Mouse (Mus musculus): Measurements from ENCODE around the gene Zfp708. TPM values are rescaled to one million over a fixed set of nuclear protein-coding genes. Genes with fewer than 3 reads are reported as not detected.
A peak's percentile ranks its signal among the peaks of the same experiment; 100 is the strongest.

The Zfp708 gene
- total and polyA plus RNA-seq, 3 experiments, result 0.10 to 1.2 (median 1.1) TPM

DNA sequence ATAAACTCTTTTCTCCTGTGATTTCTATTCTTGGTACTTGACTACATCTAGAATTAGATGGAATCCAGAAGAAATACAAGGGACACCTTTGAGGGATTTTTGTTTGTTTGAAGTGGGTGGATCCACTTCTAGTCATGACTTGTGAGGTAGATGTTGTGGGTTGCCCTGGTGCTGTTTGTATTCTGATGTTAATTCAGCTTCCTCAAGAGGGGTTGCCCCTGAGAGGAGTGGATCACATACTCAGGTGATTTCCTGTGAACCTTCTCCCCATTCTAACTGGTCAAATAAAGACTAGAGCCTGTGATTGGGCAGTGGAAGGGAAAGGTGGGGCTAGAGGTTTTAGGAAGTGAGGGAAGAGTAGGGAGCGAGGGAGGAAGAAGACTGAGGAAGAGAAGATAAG is 15.8 kb downstream of the Zfp708 start:
- Histone ChIP-seq H3K4me3 (peak overlapping the region; percentile 70), H3K9ac (ENCODE audit: low read depth, low read length) (no peak overlapping the region), H3K27ac (peak overlapping the region; percentile 86), H3K36me3 (ENCODE audit: control insufficient read depth, insufficient read depth, low read length) (peaks cover 3% of the 10 kb centered on the region; the same call in 1 of the 2 replicates), H3K4me1 (ENCODE audit: control insufficient read depth, insufficient read depth, low read length) (peaks cover 3% of the 10 kb centered on the region), H3K27me3 (ENCODE audit: control insufficient read depth, insufficient read depth, low read length) (no peaks in the 10 kb centered on the region), H3K79me2 (replicated peaks; ENCODE audit: control insufficient read depth, insufficient read depth, low read length) (no peaks in the 10 kb centered on the region)
- DNase-seq, result no peak
- intact Hi-C loops (cut with DNase I), result loop anchor here (1.0 kb wide), 2 partner anchors 21 to 26 kb away; partner anchors contain the start of genes Gm28557 and Zfp712
- TF ChIP-seq POLR2A (IDR thresholded peaks at IDR 0.05; ENCODE audit: insufficient read depth, low read depth, low read length) (no peak), CTCF (IDR thresholded peaks at IDR 0.05) (no peak), EP300 (IDR thresholded peaks at IDR 0.05; ENCODE audit: insufficient read depth, low read depth, low read length) (no peak)
- WGBS, result 67% methylated on average over 1 of the region's 1 CpGs

DNA sequence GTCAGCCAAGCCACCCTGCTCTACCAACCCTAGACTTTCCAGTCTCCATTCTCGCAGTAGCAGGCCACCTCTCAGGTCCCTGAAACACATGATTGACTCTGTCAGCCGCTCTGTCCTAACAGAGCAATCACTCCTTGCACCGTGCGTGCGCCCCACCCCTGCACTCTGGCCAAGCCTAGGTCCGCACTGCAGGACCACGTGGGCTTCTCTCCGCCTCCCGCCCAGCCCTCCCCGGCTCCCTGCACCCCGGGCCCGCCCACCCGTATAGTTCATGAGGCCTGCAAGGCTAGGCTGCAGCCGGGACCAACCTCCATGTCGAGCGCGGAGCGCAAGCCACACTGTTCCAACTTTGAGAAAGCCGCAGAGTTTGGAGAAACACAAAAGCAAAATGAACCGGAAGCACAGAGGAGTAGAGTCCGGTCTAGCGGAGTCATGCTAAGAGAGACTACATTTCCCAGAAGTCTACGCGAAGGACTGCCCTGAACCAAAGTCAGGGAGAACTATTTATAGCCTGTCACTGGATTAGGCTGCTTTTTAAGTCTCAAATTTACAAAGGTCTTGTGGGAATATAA is 16.5 kb downstream of the Zfp708 start:
- under 1% methylated on average over 23 of the region's 24 CpGs for WGBS
- peak overlapping the region; percentile 86 for H3K27ac ChIP-seq
- peak; percentile 82 to 88 for DNase-seq
- H3K9ac ChIP-seq (ENCODE audit: low read depth, low read length), result peak overlapping the region; percentile 74
- peak overlapping the region; percentile 70 for H3K4me3 ChIP-seq
- no peaks in the 10 kb centered on the region for H3K27me3 ChIP-seq (ENCODE audit: control insufficient read depth, insufficient read depth, low read length)
- TF ChIP-seq CTCF (IDR thresholded peaks at IDR 0.05) (peak; percentile 17; the same call in 1 of the 2 replicates), EP300 (IDR thresholded peaks at IDR 0.05; ENCODE audit: insufficient read depth, low read depth, low read length) (no peak), POLR2A (IDR thresholded peaks at IDR 0.05; ENCODE audit: insufficient read depth, low read depth, low read length) (peak; percentile 81)
- H3K36me3 ChIP-seq (ENCODE audit: control insufficient read depth, insufficient read depth, low read length), result peaks cover 3% of the 10 kb centered on the region; the same call in 1 of the 2 replicates
- H3K79me2 ChIP-seq (replicated peaks; ENCODE audit: control insufficient read depth, insufficient read depth, low read length), result no peaks in the 10 kb centered on the region
- intact Hi-C loops (cut with DNase I), result loop anchor here (1.0 kb wide), 2 partner anchors 20 to 27 kb away; partner anchors contain the start of genes Gm28557 and Zfp712
- H3K4me1 ChIP-seq (ENCODE audit: control insufficient read depth, insufficient read depth, low read length), result peaks cover 3% of the 10 kb centered on the region

GRCm38 (mm10) chr13:67077244-67077643 is 20.5 kb downstream of the Zfp708 start:
- Histone ChIP-seq H3K79me2 (replicated peaks; ENCODE audit: control insufficient read depth, insufficient read depth, low read length) (no peaks in the 10 kb centered on the region), H3K27me3 (ENCODE audit: control insufficient read depth, insufficient read depth, low read length) (no peaks in the 10 kb centered on the region), H3K4me1 (ENCODE audit: control insufficient read depth, insufficient read depth, low read length) (peaks cover 3% of the 10 kb centered on the region), H3K27ac (no peak overlapping the region), H3K4me3 (no peak overlapping the region), H3K36me3 (ENCODE audit: control insufficient read depth, insufficient read depth, low read length) (peaks cover 6% of the 10 kb centered on the region), H3K9ac (ENCODE audit: low read depth, low read length) (no peak overlapping the region)
- TF ChIP-seq POLR2A (IDR thresholded peaks at IDR 0.05; ENCODE audit: insufficient read depth, low read depth, low read length), result no peak
- TF ChIP-seq EP300 (IDR thresholded peaks at IDR 0.05; ENCODE audit: insufficient read depth, low read depth, low read length), result no peak
- TF ChIP-seq CTCF (IDR thresholded peaks at IDR 0.05), result no peak
- DNase-seq, result no peak
- 99% methylated on average over 2 of the region's 2 CpGs for whole genome bisulfite sequencing
- intact Hi-C loops (cut with DNase I), result no loop called here

DNA sequence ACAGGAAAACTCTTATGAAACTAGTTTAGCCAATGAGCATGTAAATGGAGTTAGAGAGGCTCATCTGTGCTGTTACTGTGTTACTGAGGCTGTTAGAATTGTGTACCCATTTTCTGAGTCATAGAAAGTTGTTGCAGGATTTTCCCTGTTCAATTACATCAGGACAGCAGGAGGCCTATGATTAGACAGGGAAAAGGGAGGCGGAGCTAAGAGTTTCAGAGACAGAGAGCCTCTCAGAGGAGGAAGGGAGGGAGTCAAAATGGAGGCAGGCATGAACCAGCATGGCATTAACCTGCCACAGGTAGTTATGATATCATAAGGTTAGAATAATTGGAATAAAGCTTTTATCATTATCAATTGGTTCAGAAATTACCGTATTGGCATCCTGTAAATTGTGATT is 25.0 kb downstream of the Zfp708 start:
- Histone ChIP-seq H3K79me2 (replicated peaks; ENCODE audit: control insufficient read depth, insufficient read depth, low read length) (no peaks in the 10 kb centered on the region), H3K4me3 (no peak overlapping the region), H3K4me1 (ENCODE audit: control insufficient read depth, insufficient read depth, low read length) (no peaks in the 10 kb centered on the region), H3K36me3 (ENCODE audit: control insufficient read depth, insufficient read depth, low read length) (peaks cover 3% of the 10 kb centered on the region), H3K27ac (no peak overlapping the region), H3K27me3 (ENCODE audit: control insufficient read depth, insufficient read depth, low read length) (no peaks in the 10 kb centered on the region), H3K9ac (ENCODE audit: low read depth, low read length) (no peak overlapping the region)
- intact Hi-C loops (cut with DNase I), result no loop called here
- no peak for TF ChIP-seq EP300 (IDR thresholded peaks at IDR 0.05; ENCODE audit: insufficient read depth, low read depth, low read length)
- no peak for TF ChIP-seq CTCF (IDR thresholded peaks at IDR 0.05)
- no peak for TF ChIP-seq POLR2A (IDR thresholded peaks at IDR 0.05; ENCODE audit: insufficient read depth, low read depth, low read length)
- DNase-seq, result no peak
- WGBS, result 84% methylated on average over 2 of the region's 2 CpGs

GRCm38 (mm10) chr13:67065386-67065785 is 32.4 kb downstream of the Zfp708 start:
- no peak for DNase-seq
- Histone ChIP-seq H3K4me3 (no peak overlapping the region), H3K9ac (ENCODE audit: low read depth, low read length) (no peak overlapping the region), H3K36me3 (ENCODE audit: control insufficient read depth, insufficient read depth, low read length) (no peaks in the 10 kb centered on the region), H3K27me3 (ENCODE audit: control insufficient read depth, insufficient read depth, low read length) (no peaks in the 10 kb centered on the region), H3K27ac (no peak overlapping the region), H3K79me2 (replicated peaks; ENCODE audit: control insufficient read depth, insufficient read depth, low read length) (no peaks in the 10 kb centered on the region), H3K4me1 (ENCODE audit: control insufficient read depth, insufficient read depth, low read length) (no peaks in the 10 kb centered on the region)
- WGBS, result 89% methylated on average over 8 of the region's 8 CpGs
- intact Hi-C loops (cut with DNase I), result loop anchor here (5.0 kb wide), 1 partner anchor 63 kb away; no protein-coding TSS in a partner anchor
- TF ChIP-seq POLR2A (IDR thresholded peaks at IDR 0.05; ENCODE audit: insufficient read depth, low read depth, low read length) (no peak), CTCF (IDR thresholded peaks at IDR 0.05) (no peak), EP300 (IDR thresholded peaks at IDR 0.05; ENCODE audit: insufficient read depth, low read depth, low read length) (no peak)

DNA sequence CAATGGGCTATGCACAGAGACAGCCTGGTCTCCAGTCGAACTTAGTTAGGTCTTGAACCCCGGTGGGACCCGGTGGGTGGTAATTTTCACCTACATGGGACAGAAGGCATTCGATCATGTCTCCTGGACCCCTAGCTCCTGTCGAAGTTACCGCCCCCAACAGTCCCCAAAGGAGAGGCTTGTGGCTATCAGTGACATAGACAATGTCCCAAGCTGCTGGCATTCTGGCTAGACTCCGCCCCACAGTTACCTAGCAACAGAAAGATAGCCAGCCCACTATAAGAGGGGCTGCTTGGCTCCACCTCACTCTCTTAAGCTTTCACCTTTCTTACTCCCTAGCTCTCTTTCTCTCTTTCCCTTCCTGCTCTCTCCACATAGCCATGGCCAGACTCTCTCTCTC is 35.3 kb downstream of the Zfp708 start:
- no peaks in the 10 kb centered on the region for H3K4me1 ChIP-seq (ENCODE audit: control insufficient read depth, insufficient read depth, low read length)
- 53% methylated on average over 7 of the region's 7 CpGs for WGBS
- DNase-seq, result no peak
- no peaks in the 10 kb centered on the region for H3K27me3 ChIP-seq (ENCODE audit: control insufficient read depth, insufficient read depth, low read length)
- intact Hi-C loops (cut with DNase I), result loop anchor here (5.0 kb wide), 2 partner anchors 110 to 125 kb away; partner anchors contain the start of gene Rsl1
- TF ChIP-seq EP300 (IDR thresholded peaks at IDR 0.05; ENCODE audit: insufficient read depth, low read depth, low read length) (no peak), POLR2A (IDR thresholded peaks at IDR 0.05; ENCODE audit: insufficient read depth, low read depth, low read length) (no peak), CTCF (IDR thresholded peaks at IDR 0.05) (no peak)
- H3K4me3 ChIP-seq, result no peak overlapping the region
- no peak overlapping the region for H3K27ac ChIP-seq
- no peaks in the 10 kb centered on the region for H3K36me3 ChIP-seq (ENCODE audit: control insufficient read depth, insufficient read depth, low read length)
- 0 out of 2 replicates have a peak, but pooled peaks cover 2% of the 10 kb centered on the region for H3K79me2 ChIP-seq (replicated peaks; ENCODE audit: control insufficient read depth, insufficient read depth, low read length)
- H3K9ac ChIP-seq (ENCODE audit: low read depth, low read length), result no peak overlapping the region
